Mouse (Mus musculus) forebrain, embryonic 10.5 days (tissue): ENCODE results near the gene Ranbp1. TPM values are rescaled to one million over a fixed set of nuclear protein-coding genes. Genes with fewer than 3 reads are reported as not detected.

Source experiments
- DNase-seq: peaks from one replicate; pipeline ENCODE4 v3.0.0-alpha.2; 2017; ENCODE audit warnings: low spot score; ENCODE audit errors: extremely low spot score
- H3K27ac ChIP-seq: fragments of 300-500 bp; sonication (generic); 2 replicates; pipeline ENCODE4 v1.5.1; 2016; ENCODE audit warnings: mild to moderate bottlenecking
- H3K27me3 ChIP-seq: fragments of 300-500 bp; sonication (generic); 2 replicates; pipeline ENCODE4 v1.6.1; 2016; ENCODE audit warnings: mild to moderate bottlenecking; ENCODE audit not compliant: poor library complexity, severe bottlenecking
- H3K36me3 ChIP-seq: fragments of 300-500 bp; sonication (generic); replicated peaks from 2 replicates; pipeline ENCODE4 v1.6.1; 2016; ENCODE audit warnings: mild to moderate bottlenecking, moderate library complexity
- H3K4me1 ChIP-seq: fragments of 300-500 bp; sonication (generic); 2 replicates; pipeline ENCODE4 v1.6.1; 2016
- H3K4me3 ChIP-seq: fragments of 300-500 bp; sonication (generic); 2 replicates; pipeline ENCODE4 v1.5.1; 2016; ENCODE audit warnings: mild to moderate bottlenecking, moderate library complexity
- H3K9me3 ChIP-seq: fragments of 300-500 bp; sonication (generic); 2 replicates; pipeline ENCODE4 v1.6.1; 2016; ENCODE audit warnings: mild to moderate bottlenecking, moderate library complexity
- WGBS: fragments of 180-500 bp; shearing (Covaris S2); methylation state at CpG from one replicate; pipeline ENCODE4 v1.1.7; 2016; 5-methylcytosine and 5-hydroxymethylcytosine counted together
- polyA plus RNA-seq: library from polyadenylated mRNA; unstranded; fragments of >200 nt; fragmentation: Nextera tagmentation; extraction: Ambion mirVana; gene quantifications from 2 replicates; pipeline ENCODE4 v1.2.1, GENCODE M21; 2016

Ranbp1 gene
- polyA plus RNA-seq, 1 experiment from 2014 or later = 1,297 TPM

- DNase-seq = no peak
- Histone ChIP-seq H3K27me3 (no peaks in the 10 kb centered on the region), H3K4me1 (peaks cover 33% of the 10 kb centered on the region), H3K4me3 (no peak overlapping the region), H3K27ac (no peak overlapping the region), H3K36me3 (peaks cover 49% of the 10 kb centered on the region), H3K9me3 (no peaks in the 10 kb centered on the region)
- WGBS = 95% methylated on average over 6 of the region's 6 CpGs
These were observed 17.9 kb downstream of the Ranbp1 start for GRCm38 (mm10) chr16:18230617-18231016.

- H3K27ac ChIP-seq = no peak overlapping the region
- H3K9me3 ChIP-seq = no peaks in the 10 kb centered on the region
- H3K4me1 ChIP-seq = peaks cover 25% of the 10 kb centered on the region
- H3K27me3 ChIP-seq = no peaks in the 10 kb centered on the region
- peaks cover 59% of the 10 kb centered on the region for H3K36me3 ChIP-seq
- DNase-seq = no peak
- 92% methylated on average over 11 of the region's 11 CpGs for WGBS
- H3K4me3 ChIP-seq = no peak overlapping the region
These were observed 18.9 kb downstream of the Ranbp1 start for GRCm38 (mm10) chr16:18229622-18230021.

DNA sequence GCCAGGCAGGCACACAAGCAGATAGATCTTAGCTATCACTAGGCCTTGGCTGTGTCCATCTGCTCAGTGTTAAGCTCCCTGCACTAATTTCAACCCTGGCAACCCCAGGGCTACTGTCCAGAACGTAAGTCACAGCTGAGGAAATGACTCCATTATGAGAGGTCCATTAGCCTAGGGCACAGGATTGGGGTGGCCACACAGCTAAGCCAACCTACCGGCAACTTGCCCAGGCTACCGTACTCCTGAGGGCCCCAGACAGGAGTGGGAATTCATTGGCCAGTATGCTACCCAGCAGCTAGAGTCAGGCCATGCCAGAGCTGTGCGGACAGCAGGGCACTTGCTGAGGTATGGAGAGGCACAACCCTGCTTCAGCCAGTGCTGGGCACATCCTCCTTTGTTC, 19.7 kb downstream of the Ranbp1 start:
- H3K36me3 ChIP-seq = peaks cover 67% of the 10 kb centered on the region

GRCm38 (mm10) chr16:18227897-18228422, 20.6 kb downstream of the Ranbp1 start:
- H3K36me3 ChIP-seq = peaks cover 73% of the 10 kb centered on the region
- no peak overlapping the region for H3K27ac ChIP-seq
- DNase-seq = no peak
- peaks cover 9% of the 10 kb centered on the region; the same call in 1 of the 2 replicates for H3K4me1 ChIP-seq
- 92% methylated on average over 20 of the region's 20 CpGs for whole genome bisulfite sequencing
- no peaks in the 10 kb centered on the region for H3K27me3 ChIP-seq
- no peak overlapping the region for H3K4me3 ChIP-seq
- no peaks in the 10 kb centered on the region for H3K9me3 ChIP-seq

More for the DNA sequence above, 19.7 kb downstream of the Ranbp1 start:
- H3K9me3 ChIP-seq = no peaks in the 10 kb centered on the region
- DNase-seq = no peak
- peaks cover 17% of the 10 kb centered on the region for H3K4me1 ChIP-seq
- H3K27me3 ChIP-seq = no peaks in the 10 kb centered on the region
- WGBS = 94% methylated on average over 4 of the region's 4 CpGs
- H3K27ac ChIP-seq = no peak overlapping the region
- H3K4me3 ChIP-seq = no peak overlapping the region

DNA sequence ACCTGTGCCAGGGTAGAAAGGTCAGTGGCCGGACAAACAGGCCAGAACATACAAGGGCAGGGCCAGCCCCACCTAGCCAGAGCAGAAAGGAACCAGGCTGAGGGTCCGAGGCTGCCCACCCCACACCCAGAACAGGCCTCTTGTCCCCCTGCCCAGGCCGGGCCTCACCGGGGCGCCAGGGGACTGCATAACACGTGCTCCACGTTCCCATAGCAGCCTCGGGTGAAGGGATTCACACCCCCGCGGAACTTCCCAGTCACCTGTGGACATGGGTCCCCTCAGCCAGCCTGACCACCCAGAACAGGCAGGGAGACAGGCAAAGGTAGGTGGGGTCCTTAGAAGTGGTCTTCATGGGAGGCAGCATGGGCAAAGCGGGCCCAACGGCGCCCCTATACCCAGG, 21.3 kb downstream of the Ranbp1 start:
- Histone ChIP-seq H3K27ac (no peak overlapping the region), H3K27me3 (no peaks in the 10 kb centered on the region), H3K4me3 (no peak overlapping the region), H3K36me3 (peaks cover 81% of the 10 kb centered on the region), H3K4me1 (peaks cover 9% of the 10 kb centered on the region; the same call in 1 of the 2 replicates), H3K9me3 (no peaks in the 10 kb centered on the region)
- no peak for DNase-seq
- 94% methylated on average over 13 of the region's 13 CpGs for WGBS

DNA sequence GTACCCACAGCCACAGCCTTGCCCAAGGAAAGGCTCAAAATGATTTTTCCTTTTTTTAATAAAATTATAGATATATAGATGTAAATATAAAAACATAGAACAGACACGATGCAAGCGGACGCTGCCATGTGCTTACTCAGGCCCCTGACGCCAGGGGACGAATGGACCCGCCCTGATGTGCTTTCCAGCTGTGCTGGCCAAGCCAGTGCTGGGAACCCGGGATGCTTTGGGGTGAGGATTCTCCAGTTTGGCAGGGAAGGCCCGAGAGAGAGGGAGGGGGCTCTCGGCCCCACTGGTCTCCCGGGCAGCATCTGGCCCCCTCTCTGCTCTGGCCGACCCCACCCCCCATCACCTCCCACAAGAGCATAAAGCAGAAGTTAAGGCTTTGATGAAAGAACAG, 26.3 kb downstream of the Ranbp1 start:
- H3K9me3 ChIP-seq = no peaks in the 10 kb centered on the region
- peaks cover 19% of the 10 kb centered on the region for H3K4me1 ChIP-seq
- H3K4me3 ChIP-seq = no peak overlapping the region
- no peaks in the 10 kb centered on the region for H3K27me3 ChIP-seq
- H3K27ac ChIP-seq = no peak overlapping the region
- WGBS = 88% methylated on average over 11 of the region's 11 CpGs
- no peak for DNase-seq
- H3K36me3 ChIP-seq = peaks cover 61% of the 10 kb centered on the region

GRCm38 (mm10) chr16:18221543-18221898, 27.0 kb downstream of the Ranbp1 start:
- H3K9me3 ChIP-seq = no peaks in the 10 kb centered on the region
- H3K27me3 ChIP-seq = no peaks in the 10 kb centered on the region
- WGBS = 74% methylated on average over 11 of the region's 11 CpGs
- DNase-seq = no peak
- H3K27ac ChIP-seq = no peak overlapping the region
- no peak overlapping the region; the same call in 1 of the 2 replicates for H3K4me3 ChIP-seq
- H3K4me1 ChIP-seq = peaks cover 19% of the 10 kb centered on the region
- H3K36me3 ChIP-seq = peaks cover 54% of the 10 kb centered on the region

- 85% methylated on average over 6 of the region's 6 CpGs for WGBS
- H3K4me3 ChIP-seq = no peak overlapping the region; the same call in 1 of the 2 replicates
- H3K27me3 ChIP-seq = no peaks in the 10 kb centered on the region
- peaks cover 23% of the 10 kb centered on the region for H3K4me1 ChIP-seq
- peaks cover 49% of the 10 kb centered on the region for H3K36me3 ChIP-seq
- H3K9me3 ChIP-seq = no peaks in the 10 kb centered on the region
- no peak for DNase-seq
- no peak overlapping the region for H3K27ac ChIP-seq
These were observed 27.5 kb downstream of the Ranbp1 start for GRCm38 (mm10) chr16:18220856-18221542.

GRCm38 (mm10) chr16:18220001-18220400, 28.5 kb downstream of the Ranbp1 start:
- peaks cover 39% of the 10 kb centered on the region for H3K36me3 ChIP-seq
- no peak overlapping the region for H3K4me3 ChIP-seq
- H3K9me3 ChIP-seq = no peaks in the 10 kb centered on the region
- 78% methylated on average over 8 of the region's 8 CpGs for WGBS
- peak overlapping the region; percentile 71 for H3K27ac ChIP-seq
- H3K4me1 ChIP-seq = peaks cover 24% of the 10 kb centered on the region
- no peak for DNase-seq
- H3K27me3 ChIP-seq = no peaks in the 10 kb centered on the region

- H3K4me1 ChIP-seq = peaks cover 37% of the 10 kb centered on the region
- H3K27ac ChIP-seq = 0 out of 2 replicates have a peak overlapping the region, but pooled peaks have one; percentile 44
- H3K4me3 ChIP-seq = no peak overlapping the region
- WGBS = 79% methylated on average over 9 of the region's 9 CpGs
- no peak for DNase-seq
- no peaks in the 10 kb centered on the region for H3K9me3 ChIP-seq
- peaks cover 25% of the 10 kb centered on the region for H3K36me3 ChIP-seq
- H3K27me3 ChIP-seq = no peaks in the 10 kb centered on the region
These were observed 29.9 kb downstream of the Ranbp1 start for GRCm38 (mm10) chr16:18218580-18218996.

DNA sequence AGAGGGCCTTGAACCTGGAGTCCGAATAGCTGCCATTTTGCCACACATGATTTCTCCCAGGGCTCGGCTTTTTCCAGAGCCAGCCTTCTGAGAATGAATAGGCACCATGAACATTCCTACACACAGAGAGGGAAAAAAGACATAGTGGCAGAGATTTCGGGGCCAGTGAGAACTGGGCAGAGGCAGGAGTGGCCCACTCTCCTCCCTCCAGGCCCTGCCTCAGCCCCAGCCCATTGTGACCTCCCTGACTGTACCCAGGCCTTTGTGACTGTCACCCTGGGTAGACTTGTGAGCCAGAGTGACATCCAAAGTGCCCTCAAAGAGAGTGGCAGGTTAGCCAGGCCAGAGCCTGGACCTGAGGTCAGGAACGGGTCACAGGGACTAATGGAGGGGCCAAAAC, 31.0 kb downstream of the Ranbp1 start, which contains the start of gene Ccdc188:
Gene Ccdc188, plus strand, starts transcription at position 301 of the 400 bp plus-strand sequence.
- no peak for DNase-seq
- Histone ChIP-seq H3K4me1 (peaks cover 47% of the 10 kb centered on the region), H3K4me3 (no peak within 1 kb of the TSS), H3K9me3 (no peaks in the 10 kb centered on the region), H3K36me3 (peaks cover 15% of the 10 kb centered on the region), H3K27me3 (no peaks in the 10 kb centered on the region), H3K27ac (0 out of 2 replicates have a peak within 1 kb of the TSS, but pooled peaks have one; percentile 44)
- WGBS = 90% methylated on average over 4 of the region's 4 CpGs

DNA sequence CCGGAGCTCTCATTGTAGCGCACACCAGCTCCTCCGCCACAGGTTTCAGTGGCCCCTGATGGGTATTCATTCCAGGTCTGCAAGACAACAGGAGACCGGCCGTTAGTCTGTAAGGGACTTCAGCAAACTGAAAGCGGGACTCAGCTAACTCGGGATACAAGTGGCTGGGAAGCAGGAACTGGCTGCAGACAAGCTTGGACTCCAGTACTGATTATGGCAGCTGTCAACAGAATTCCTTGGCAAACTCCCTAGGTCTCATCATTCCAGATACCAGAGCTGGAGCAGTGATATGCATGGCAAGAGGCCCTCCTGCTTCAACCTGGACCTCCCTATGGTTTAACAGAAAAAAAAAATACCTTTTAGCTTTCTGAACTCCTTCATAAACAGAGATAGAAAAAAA, 33.7 kb downstream of the Ranbp1 start:
- Histone ChIP-seq H3K4me3 (no peak overlapping the region; the same call in 1 of the 2 replicates), H3K4me1 (peaks cover 40% of the 10 kb centered on the region), H3K27ac (peak overlapping the region; percentile 63), H3K27me3 (0 out of 2 replicates have a peak, but pooled peaks cover 9% of the 10 kb centered on the region), H3K36me3 (no peaks in the 10 kb centered on the region), H3K9me3 (no peaks in the 10 kb centered on the region)
- WGBS = 84% methylated on average over 7 of the region's 7 CpGs
- no peak for DNase-seq

DNA sequence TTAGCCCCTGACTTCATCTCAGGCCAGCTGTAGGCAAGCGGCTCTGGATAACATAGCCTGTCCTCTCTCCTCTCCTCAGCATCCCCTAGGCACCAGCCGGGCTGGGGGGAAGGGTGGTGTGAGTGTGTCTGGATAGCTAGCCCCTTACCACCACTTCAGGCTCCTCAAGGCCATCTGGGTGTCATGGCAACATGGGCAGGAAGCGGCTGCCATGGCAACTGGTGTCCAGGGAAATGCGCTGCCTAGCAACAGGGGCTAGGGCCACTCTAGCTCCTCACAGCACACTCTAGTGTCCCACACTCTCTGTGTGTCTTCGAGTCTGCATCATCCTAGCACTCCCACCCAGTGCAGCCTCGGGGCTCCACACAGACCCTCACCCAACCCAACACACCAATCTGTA, 34.8 kb downstream of the Ranbp1 start:
- WGBS = 41% methylated on average over 6 of the region's 6 CpGs
- H3K9me3 ChIP-seq = no peaks in the 10 kb centered on the region
- peak overlapping the region; percentile 6; the same call in 1 of the 2 replicates for H3K4me3 ChIP-seq
- H3K36me3 ChIP-seq = no peaks in the 10 kb centered on the region
- peak overlapping the region; percentile 63 for H3K27ac ChIP-seq
- peak; percentile 86 for DNase-seq
- H3K27me3 ChIP-seq = 0 out of 2 replicates have a peak, but pooled peaks cover 13% of the 10 kb centered on the region
- peaks cover 36% of the 10 kb centered on the region for H3K4me1 ChIP-seq
